Mouse (Mus musculus): ENCODE results near the gene Aloxe3. TPM values are rescaled to one million over a fixed set of nuclear protein-coding genes. Genes with fewer than 3 reads are reported as not detected.
A peak's percentile ranks its signal among the peaks of the same experiment; 100 is the strongest.

The Aloxe3 gene
- polyA plus RNA-seq, 1 experiment from 2014 or later = 0.60 TPM

- Histone ChIP-seq H3K4me3 (replicated peaks) (no peak overlapping the region), H3K36me3 (peaks cover 82% of the 10 kb centered on the region), H3K9me3 (replicated peaks) (no peaks in the 10 kb centered on the region), H3K4me2 (no peak overlapping the region), H3K27ac (no peak overlapping the region), H3K27me3 (no peaks in the 10 kb centered on the region), H3K9ac (no peak overlapping the region), H3K4me1 (peaks cover 22% of the 10 kb centered on the region)
- ATAC-seq (replicated peaks; ENCODE audit: low FRiP score) = no peak
- WGBS = 87% methylated on average over 15 of the region's 15 CpGs
Measured at GRCm38 (mm10) chr11:69103531-69104435, 21.9 kb upstream of the Aloxe3 start.

GRCm38 (mm10) chr11:69104487-69104886 lies 21.2 kb upstream of the Aloxe3 start:
- Histone ChIP-seq H3K9ac (no peak overlapping the region), H3K9me3 (replicated peaks) (no peaks in the 10 kb centered on the region), H3K4me1 (peaks cover 16% of the 10 kb centered on the region), H3K27me3 (no peaks in the 10 kb centered on the region), H3K4me3 (replicated peaks) (no peak overlapping the region), H3K27ac (no peak overlapping the region), H3K4me2 (no peak overlapping the region), H3K36me3 (peaks cover 89% of the 10 kb centered on the region)
- WGBS = 87% methylated on average over 14 of the region's 14 CpGs
- ATAC-seq (replicated peaks; ENCODE audit: low FRiP score) = no peak

GRCm38 (mm10) chr11:69105227-69105626 lies 20.5 kb upstream of the Aloxe3 start:
- H3K9ac ChIP-seq = no peak overlapping the region
- H3K27ac ChIP-seq = no peak overlapping the region
- no peak overlapping the region for H3K4me3 ChIP-seq (replicated peaks)
- H3K4me2 ChIP-seq = no peak overlapping the region
- no peaks in the 10 kb centered on the region for H3K27me3 ChIP-seq
- peaks cover 15% of the 10 kb centered on the region for H3K4me1 ChIP-seq
- ATAC-seq (replicated peaks; ENCODE audit: low FRiP score) = no peak
- no peaks in the 10 kb centered on the region for H3K9me3 ChIP-seq (replicated peaks)
- 83% methylated on average over 6 of the region's 6 CpGs for WGBS
- peaks cover 91% of the 10 kb centered on the region for H3K36me3 ChIP-seq

GRCm38 (mm10) chr11:69105796-69106195 lies 19.9 kb upstream of the Aloxe3 start:
- peaks cover 89% of the 10 kb centered on the region for H3K36me3 ChIP-seq
- H3K27ac ChIP-seq = no peak overlapping the region
- H3K4me2 ChIP-seq = no peak overlapping the region
- peaks cover 9% of the 10 kb centered on the region for H3K4me1 ChIP-seq
- H3K9me3 ChIP-seq (replicated peaks) = no peaks in the 10 kb centered on the region
- no peak for ATAC-seq (replicated peaks; ENCODE audit: low FRiP score)
- 93% methylated on average over 2 of the region's 2 CpGs for WGBS
- H3K27me3 ChIP-seq = no peaks in the 10 kb centered on the region
- H3K9ac ChIP-seq = no peak overlapping the region
- H3K4me3 ChIP-seq (replicated peaks) = no peak overlapping the region

- Histone ChIP-seq H3K27me3 (no peaks in the 10 kb centered on the region), H3K4me2 (no peak overlapping the region), H3K9ac (no peak overlapping the region), H3K4me3 (replicated peaks) (no peak overlapping the region), H3K27ac (no peak overlapping the region), H3K9me3 (replicated peaks) (no peaks in the 10 kb centered on the region), H3K4me1 (peaks cover 8% of the 10 kb centered on the region), H3K36me3 (peaks cover 84% of the 10 kb centered on the region)
- no peak for ATAC-seq (replicated peaks; ENCODE audit: low FRiP score)
- WGBS = 93% methylated on average over 11 of the region's 11 CpGs
Measured at GRCm38 (mm10) chr11:69106299-69106698, 19.4 kb upstream of the Aloxe3 start.

- H3K27ac ChIP-seq = no peak overlapping the region
- peaks cover 11% of the 10 kb centered on the region for H3K4me1 ChIP-seq
- H3K9me3 ChIP-seq (replicated peaks) = no peaks in the 10 kb centered on the region
- 88% methylated on average over 11 of the region's 11 CpGs for WGBS
- ATAC-seq (replicated peaks; ENCODE audit: low FRiP score) = no peak
- no peak overlapping the region for H3K9ac ChIP-seq
- H3K4me2 ChIP-seq = no peak overlapping the region
- H3K36me3 ChIP-seq = peaks cover 78% of the 10 kb centered on the region
- no peaks in the 10 kb centered on the region for H3K27me3 ChIP-seq
- no peak overlapping the region for H3K4me3 ChIP-seq (replicated peaks)
Measured at GRCm38 (mm10) chr11:69106842-69107241, 18.9 kb upstream of the Aloxe3 start.

GRCm38 (mm10) chr11:69107676-69108075 lies 18.0 kb upstream of the Aloxe3 start:
- no peak for ATAC-seq (replicated peaks; ENCODE audit: low FRiP score)
- no peak overlapping the region for H3K27ac ChIP-seq
- peaks cover 4% of the 10 kb centered on the region; the same call in 1 of the 2 replicates for H3K27me3 ChIP-seq
- H3K9me3 ChIP-seq (replicated peaks) = no peaks in the 10 kb centered on the region
- no peak overlapping the region for H3K4me2 ChIP-seq
- H3K4me3 ChIP-seq (replicated peaks) = no peak overlapping the region
- H3K36me3 ChIP-seq = peaks cover 70% of the 10 kb centered on the region
- H3K9ac ChIP-seq = no peak overlapping the region
- H3K4me1 ChIP-seq = peaks cover 18% of the 10 kb centered on the region
- 86% methylated on average over 11 of the region's 11 CpGs for WGBS

- 86% methylated on average over 9 of the region's 9 CpGs for WGBS
- no peak overlapping the region for H3K27ac ChIP-seq
- H3K9me3 ChIP-seq (replicated peaks) = no peaks in the 10 kb centered on the region
- H3K4me3 ChIP-seq (replicated peaks) = no peak overlapping the region
- no peak overlapping the region for H3K9ac ChIP-seq
- ATAC-seq (replicated peaks; ENCODE audit: low FRiP score) = no peak
- H3K4me2 ChIP-seq = no peak overlapping the region
- H3K27me3 ChIP-seq = peaks cover 4% of the 10 kb centered on the region; the same call in 1 of the 2 replicates
- H3K36me3 ChIP-seq = peaks cover 64% of the 10 kb centered on the region
- peaks cover 18% of the 10 kb centered on the region for H3K4me1 ChIP-seq
Measured at GRCm38 (mm10) chr11:69108223-69108622, 17.5 kb upstream of the Aloxe3 start.

GRCm38 (mm10) chr11:69109032-69109900 lies 16.4 kb upstream of the Aloxe3 start:
- 85% methylated on average over 13 of the region's 13 CpGs for WGBS
- no peak; the same call in 1 of the 2 replicates for ATAC-seq (replicated peaks; ENCODE audit: low FRiP score)
- Histone ChIP-seq H3K27me3 (peaks cover 10% of the 10 kb centered on the region; the same call in 1 of the 2 replicates), H3K9ac (no peak overlapping the region), H3K4me1 (peaks cover 18% of the 10 kb centered on the region), H3K4me3 (replicated peaks) (no peak overlapping the region), H3K9me3 (replicated peaks) (no peaks in the 10 kb centered on the region), H3K27ac (no peak overlapping the region), H3K36me3 (peaks cover 54% of the 10 kb centered on the region), H3K4me2 (peak overlapping the region; percentile 63; the same call in 1 of the 2 replicates)

- Histone ChIP-seq H3K4me1 (peaks cover 18% of the 10 kb centered on the region), H3K27ac (peak overlapping the region; percentile 74), H3K36me3 (peaks cover 42% of the 10 kb centered on the region), H3K4me3 (replicated peaks) (peak overlapping the region; percentile 58), H3K4me2 (peak overlapping the region; percentile 63), H3K9me3 (replicated peaks) (no peaks in the 10 kb centered on the region), H3K27me3 (peaks cover 15% of the 10 kb centered on the region), H3K9ac (peak overlapping the region; percentile 59)
- ATAC-seq (replicated peaks; ENCODE audit: low FRiP score) = peak; percentile 64; the same call in 1 of the 2 replicates
- under 1% methylated on average over 30 of the region's 30 CpGs for WGBS
Measured at GRCm38 (mm10) chr11:69110319-69111046, 15.2 kb upstream of the Aloxe3 start.

- peaks cover 34% of the 10 kb centered on the region for H3K36me3 ChIP-seq
- H3K4me1 ChIP-seq = peaks cover 18% of the 10 kb centered on the region
- WGBS = 7% methylated on average over 21 of the region's 21 CpGs
- peak overlapping the region; percentile 58 for H3K4me3 ChIP-seq (replicated peaks)
- peak overlapping the region; percentile 22; the same call in 1 of the 2 replicates for H3K27ac ChIP-seq
- no peak for ATAC-seq (replicated peaks; ENCODE audit: low FRiP score)
- H3K27me3 ChIP-seq = peaks cover 19% of the 10 kb centered on the region
- peak overlapping the region; percentile 63 for H3K4me2 ChIP-seq
- H3K9ac ChIP-seq = peak overlapping the region; percentile 59
- no peaks in the 10 kb centered on the region for H3K9me3 ChIP-seq (replicated peaks)
Measured at GRCm38 (mm10) chr11:69111051-69111810, 14.5 kb upstream of the Aloxe3 start.

Measured in kidney, embryonic 15.5 days (tissue).